Mouse (Mus musculus): ENCODE measurements around the gene Zfp668. TPM values are rescaled to one million over a fixed set of nuclear protein-coding genes. Genes with fewer than 3 reads are reported as not detected.

Gene Zfp668
- 9.7 and 10.4 TPM in 2 replicates for polyA plus RNA-seq (2015; fragmentation: Nextera tagmentation; extraction: Ambion mirVana)

DNA sequence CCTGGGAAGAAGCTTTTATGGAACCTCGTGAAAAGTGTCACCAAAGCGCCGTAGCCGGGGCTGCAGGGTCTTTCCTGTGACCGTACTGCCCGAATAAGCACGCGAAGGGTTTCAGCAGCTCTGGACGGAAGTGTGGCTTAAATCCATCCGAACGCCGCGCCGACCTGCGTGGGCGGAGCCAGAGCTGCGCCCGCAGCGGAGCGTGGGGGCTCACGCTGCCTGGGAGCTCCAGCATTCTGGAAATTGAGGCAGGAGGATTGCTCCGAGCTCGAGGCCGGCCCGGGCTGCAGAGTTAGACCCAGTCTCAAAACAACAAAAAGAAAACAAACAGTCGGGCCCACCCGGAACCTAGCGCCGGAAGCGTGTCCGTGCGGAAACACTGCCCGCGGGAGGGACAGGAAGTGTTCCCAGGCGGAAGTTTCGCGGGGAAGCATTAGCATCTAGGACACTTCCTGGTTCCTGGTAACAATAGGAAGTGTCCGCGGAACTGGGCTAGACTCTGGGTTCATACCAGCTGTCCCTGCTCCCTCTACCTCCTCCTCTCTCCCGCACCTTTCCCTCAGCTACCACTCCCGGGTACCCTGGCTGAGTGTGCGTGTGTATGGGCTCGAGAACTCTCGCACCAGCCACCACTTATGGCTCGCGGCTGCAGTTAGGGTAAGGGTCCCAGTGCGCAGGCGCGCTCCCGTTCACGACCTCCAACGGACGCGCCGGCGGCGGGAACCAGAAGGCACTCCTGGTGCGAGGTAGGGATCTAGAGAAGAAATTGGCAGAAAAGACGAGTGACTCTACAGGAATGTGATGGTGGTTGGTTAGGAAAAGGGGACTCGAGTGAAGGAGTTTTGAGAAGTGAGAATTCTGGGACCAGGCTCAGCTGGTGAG, at the start of gene Zfp668:
Zfp668 (minus strand) TSS at position 362 of the 882 bp plus-strand sequence.
- peaks cover 55% of the 10 kb centered on the region for H3K36me3 ChIP-seq
- WGBS, result 1% methylated on average over 60 of the region's 60 CpGs
- H3K9ac ChIP-seq, result peak within 1 kb of the TSS; percentile 98
- peaks cover 32% of the 10 kb centered on the region for H3K4me1 ChIP-seq
- H3K27me3 ChIP-seq (replicated peaks), result no peaks in the 10 kb centered on the region
- peak within 1 kb of the TSS; percentile 99 for H3K27ac ChIP-seq (replicated peaks)
- H3K4me3 ChIP-seq, result peak within 1 kb of the TSS; percentile 97
- peak; percentile 68 for ATAC-seq (ENCODE audit: extremely low read depth, insufficient number of reproducible peaks, low FRiP score, low TSS enrichment)
- no peaks in the 10 kb centered on the region for H3K9me3 ChIP-seq
- H3K4me2 ChIP-seq, result peak within 1 kb of the TSS; percentile 95

DNA sequence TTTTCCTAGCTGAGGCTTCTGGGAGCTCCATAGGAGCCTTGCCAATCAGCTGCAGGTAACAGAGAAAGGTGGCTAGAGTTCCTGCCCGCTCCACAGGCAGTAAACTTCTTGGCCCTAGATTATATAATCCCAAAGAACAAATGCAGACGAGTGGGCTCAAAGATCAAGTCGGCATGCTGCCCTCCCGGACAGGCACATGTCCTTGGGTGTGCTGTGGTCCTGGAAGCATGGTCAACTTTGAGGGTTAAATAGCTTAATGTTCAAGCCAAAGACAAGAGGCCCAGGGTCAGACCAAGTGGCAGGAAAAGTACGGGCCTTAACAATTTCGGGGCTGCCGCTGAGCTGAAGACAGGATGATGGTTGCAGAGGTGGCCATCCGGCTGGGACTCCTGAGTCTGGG, 49.4 kb upstream of the Zfp668 start:
- Histone ChIP-seq H3K4me3 (no peak overlapping the region), H3K4me1 (peaks cover 14% of the 10 kb centered on the region), H3K9me3 (no peaks in the 10 kb centered on the region), H3K9ac (no peak overlapping the region), H3K4me2 (no peak overlapping the region), H3K27me3 (replicated peaks) (peaks cover 29% of the 10 kb centered on the region), H3K27ac (replicated peaks) (no peak overlapping the region), H3K36me3 (peaks cover 55% of the 10 kb centered on the region)
- 86% methylated on average over 8 of the region's 8 CpGs for WGBS
- no peak for ATAC-seq (ENCODE audit: extremely low read depth, insufficient number of reproducible peaks, low FRiP score, low TSS enrichment)

DNA sequence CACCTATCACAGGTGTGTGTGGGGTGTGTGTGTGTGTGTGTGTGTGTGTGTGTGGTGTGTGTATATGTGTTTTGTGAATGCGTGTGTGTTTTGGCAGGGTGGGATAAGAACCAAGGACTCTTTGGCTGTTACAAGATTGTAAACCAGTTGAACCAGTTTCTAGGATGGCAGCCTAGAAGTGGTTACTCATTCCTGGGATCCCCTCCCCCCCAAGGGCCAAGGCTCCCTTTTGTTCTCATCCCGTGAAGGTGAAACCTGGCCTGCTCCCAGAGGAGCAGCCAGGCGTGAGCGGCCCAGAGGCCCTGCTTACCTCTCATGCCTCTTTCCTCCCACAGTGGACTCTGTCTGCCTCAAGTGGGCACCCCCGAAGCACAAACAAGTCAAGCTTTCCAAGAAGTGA, 48.6 kb upstream of the Zfp668 start:
- H3K4me2 ChIP-seq, result no peak overlapping the region
- peaks cover 24% of the 10 kb centered on the region for H3K27me3 ChIP-seq (replicated peaks)
- no peak overlapping the region for H3K9ac ChIP-seq
- H3K27ac ChIP-seq (replicated peaks), result no peak overlapping the region
- H3K4me1 ChIP-seq, result peaks cover 14% of the 10 kb centered on the region
- H3K36me3 ChIP-seq, result peaks cover 62% of the 10 kb centered on the region
- no peak for ATAC-seq (ENCODE audit: extremely low read depth, insufficient number of reproducible peaks, low FRiP score, low TSS enrichment)
- WGBS, result 76% methylated on average over 5 of the region's 5 CpGs
- no peak overlapping the region for H3K4me3 ChIP-seq
- H3K9me3 ChIP-seq, result no peaks in the 10 kb centered on the region

DNA sequence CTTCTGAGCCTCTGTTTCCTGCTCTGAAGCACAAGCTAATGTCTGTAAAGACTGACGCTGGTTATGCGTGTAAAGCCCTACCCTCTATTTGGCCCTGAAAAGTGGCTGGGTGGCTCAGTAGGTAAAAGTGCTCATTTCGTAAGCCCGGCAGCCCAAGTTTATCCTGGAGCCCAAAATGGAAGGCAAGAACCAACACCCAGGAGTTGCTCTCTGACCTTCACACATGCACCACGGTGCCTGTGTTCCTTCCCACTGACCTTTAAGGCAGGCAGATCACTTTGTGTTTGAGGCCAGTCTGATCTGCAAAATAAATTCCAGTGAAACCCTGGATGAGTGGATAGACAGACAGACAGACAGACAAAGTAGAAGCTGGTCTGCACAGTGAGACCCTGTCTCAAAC, 47.1 kb upstream of the Zfp668 start:
- no peak overlapping the region for H3K9ac ChIP-seq
- peaks cover 65% of the 10 kb centered on the region for H3K36me3 ChIP-seq
- peaks cover 9% of the 10 kb centered on the region for H3K27me3 ChIP-seq (replicated peaks)
- ATAC-seq (ENCODE audit: extremely low read depth, insufficient number of reproducible peaks, low FRiP score, low TSS enrichment), result no peak
- H3K27ac ChIP-seq (replicated peaks), result no peak overlapping the region
- H3K9me3 ChIP-seq, result no peaks in the 10 kb centered on the region
- no peak overlapping the region for H3K4me3 ChIP-seq
- 82% methylated on average over 5 of the region's 5 CpGs for WGBS
- H3K4me1 ChIP-seq, result peaks cover 3% of the 10 kb centered on the region
- H3K4me2 ChIP-seq, result no peak overlapping the region

DNA sequence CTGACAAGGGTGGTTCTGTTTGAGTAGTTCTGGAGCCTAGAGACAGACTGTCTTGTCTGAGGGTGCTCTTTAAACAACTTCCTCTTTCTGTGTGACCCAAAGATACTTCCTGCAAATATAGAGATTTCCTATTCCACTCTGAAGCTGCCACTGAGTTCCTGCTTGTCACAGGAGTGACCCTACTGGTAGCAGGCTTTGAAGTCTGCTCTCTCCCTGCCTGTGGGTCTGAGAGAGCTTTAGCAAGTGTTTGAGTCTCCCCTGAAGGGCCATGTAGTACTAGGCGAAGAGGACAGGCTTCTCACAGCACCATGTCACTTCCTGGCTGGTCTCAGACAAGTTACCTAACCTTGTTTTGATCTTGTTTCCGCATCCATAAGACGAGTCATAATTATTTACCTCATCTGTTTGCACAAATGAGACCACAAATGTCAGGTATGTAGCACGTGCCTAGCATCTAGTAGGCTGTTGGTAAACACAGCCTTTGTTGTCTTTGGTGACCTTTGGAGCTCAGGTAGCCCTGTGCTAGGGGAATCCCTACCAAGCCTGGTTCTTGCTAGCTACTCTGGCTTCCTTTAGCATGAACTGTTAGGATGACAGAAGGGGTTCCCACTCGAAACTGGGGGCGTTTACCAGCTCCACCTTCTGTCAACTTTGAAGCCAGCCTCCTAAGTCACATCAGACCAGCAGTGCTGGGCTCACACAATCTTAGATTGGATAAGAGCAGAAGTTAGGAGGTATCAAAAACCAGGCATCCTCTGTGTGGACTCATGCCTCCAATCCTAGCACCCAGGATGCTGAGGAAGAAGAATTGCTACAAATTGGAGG, 46.0 kb upstream of the Zfp668 start:
- Histone ChIP-seq H3K4me1 (no peaks in the 10 kb centered on the region), H3K9ac (no peak overlapping the region), H3K9me3 (no peaks in the 10 kb centered on the region), H3K27ac (replicated peaks) (no peak overlapping the region), H3K4me3 (no peak overlapping the region), H3K36me3 (peaks cover 73% of the 10 kb centered on the region), H3K4me2 (no peak overlapping the region), H3K27me3 (replicated peaks) (no peaks in the 10 kb centered on the region; the same call in 1 of the 2 replicates)
- WGBS, result 72% methylated on average over 6 of the region's 6 CpGs
- ATAC-seq (ENCODE audit: extremely low read depth, insufficient number of reproducible peaks, low FRiP score, low TSS enrichment), result no peak

DNA sequence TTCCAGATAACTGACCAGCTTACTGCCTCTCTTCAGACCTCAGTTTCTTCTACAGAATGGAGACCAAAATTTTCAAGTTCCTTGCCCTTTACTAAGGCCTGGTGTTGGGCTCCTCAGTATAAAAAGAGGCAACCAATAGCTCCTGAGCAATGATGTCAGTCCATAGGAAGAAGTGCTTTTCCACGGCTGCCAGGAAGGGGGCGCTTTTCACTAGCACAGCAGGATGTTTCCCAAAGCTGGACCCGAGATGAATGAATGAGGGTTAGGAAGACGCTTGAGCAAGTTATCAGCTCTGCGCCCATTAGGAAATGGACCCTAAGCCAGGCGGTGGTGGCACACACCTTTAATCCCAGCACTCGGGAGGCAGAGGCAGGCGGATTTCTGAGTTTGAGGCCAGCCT, 44.9 kb upstream of the Zfp668 start:
- 64% methylated on average over 8 of the region's 8 CpGs for WGBS
- H3K36me3 ChIP-seq, result peaks cover 80% of the 10 kb centered on the region
- H3K9ac ChIP-seq, result no peak overlapping the region
- no peaks in the 10 kb centered on the region for H3K4me1 ChIP-seq
- H3K4me2 ChIP-seq, result no peak overlapping the region
- H3K27ac ChIP-seq (replicated peaks), result no peak overlapping the region
- ATAC-seq (ENCODE audit: extremely low read depth, insufficient number of reproducible peaks, low FRiP score, low TSS enrichment), result no peak
- no peak overlapping the region for H3K4me3 ChIP-seq
- H3K27me3 ChIP-seq (replicated peaks), result no peaks in the 10 kb centered on the region; the same call in 1 of the 2 replicates
- no peaks in the 10 kb centered on the region for H3K9me3 ChIP-seq

DNA sequence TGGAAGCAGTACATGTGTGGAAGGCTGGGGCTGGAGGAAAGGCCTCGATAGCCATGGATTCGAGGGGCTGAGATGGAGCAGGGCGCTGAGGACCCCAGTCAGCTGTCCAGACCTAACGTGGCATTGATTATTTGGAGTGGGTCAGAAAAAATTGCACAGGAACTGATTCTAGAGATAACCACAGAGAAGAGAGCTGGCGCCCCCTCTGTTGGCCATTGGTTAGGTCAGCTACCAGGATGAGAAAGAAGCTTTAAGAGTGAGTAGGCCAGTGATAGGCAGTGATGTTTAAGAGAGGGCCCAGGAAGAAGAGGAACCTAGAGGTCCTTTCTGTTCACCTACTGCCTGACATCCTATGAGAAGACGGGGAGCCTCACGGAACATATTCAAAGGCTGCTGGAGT, 42.7 kb upstream of the Zfp668 start:
- H3K9me3 ChIP-seq, result no peaks in the 10 kb centered on the region
- peaks cover 77% of the 10 kb centered on the region for H3K36me3 ChIP-seq
- H3K9ac ChIP-seq, result no peak overlapping the region
- no peak overlapping the region for H3K4me3 ChIP-seq
- no peaks in the 10 kb centered on the region for H3K4me1 ChIP-seq
- no peak overlapping the region for H3K27ac ChIP-seq (replicated peaks)
- H3K4me2 ChIP-seq, result no peak overlapping the region
- H3K27me3 ChIP-seq (replicated peaks), result no peaks in the 10 kb centered on the region
- 70% methylated on average over 7 of the region's 7 CpGs for WGBS
- ATAC-seq (ENCODE audit: extremely low read depth, insufficient number of reproducible peaks, low FRiP score, low TSS enrichment), result no peak

DNA sequence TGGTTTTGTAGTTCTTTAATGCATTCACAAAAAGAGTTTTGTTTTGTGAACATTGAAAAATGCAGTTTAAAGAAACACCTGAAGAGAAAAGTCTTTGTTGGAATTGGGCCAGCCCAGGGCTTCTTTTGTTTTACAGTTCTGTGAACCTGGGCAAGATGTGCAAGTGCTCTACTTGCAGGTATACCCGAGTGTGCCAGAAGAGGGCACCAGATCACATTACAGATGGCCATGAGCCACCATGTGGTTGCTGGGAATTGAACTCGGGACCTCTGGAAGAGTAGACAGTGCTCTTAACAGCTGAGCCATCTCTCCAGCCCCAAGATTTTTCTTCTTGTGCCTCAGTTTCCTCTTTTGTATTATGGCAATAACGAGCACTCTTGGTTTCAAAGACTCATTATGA, 41.6 kb upstream of the Zfp668 start:
- H3K9me3 ChIP-seq, result no peaks in the 10 kb centered on the region
- 53% methylated on average over 3 of the region's 3 CpGs for WGBS
- H3K27ac ChIP-seq (replicated peaks), result no peak overlapping the region
- H3K4me2 ChIP-seq, result no peak overlapping the region
- H3K4me3 ChIP-seq, result no peak overlapping the region
- no peak for ATAC-seq (ENCODE audit: extremely low read depth, insufficient number of reproducible peaks, low FRiP score, low TSS enrichment)
- H3K27me3 ChIP-seq (replicated peaks), result no peaks in the 10 kb centered on the region
- H3K36me3 ChIP-seq, result peaks cover 69% of the 10 kb centered on the region
- no peak overlapping the region for H3K9ac ChIP-seq
- H3K4me1 ChIP-seq, result peaks cover 3% of the 10 kb centered on the region

DNA sequence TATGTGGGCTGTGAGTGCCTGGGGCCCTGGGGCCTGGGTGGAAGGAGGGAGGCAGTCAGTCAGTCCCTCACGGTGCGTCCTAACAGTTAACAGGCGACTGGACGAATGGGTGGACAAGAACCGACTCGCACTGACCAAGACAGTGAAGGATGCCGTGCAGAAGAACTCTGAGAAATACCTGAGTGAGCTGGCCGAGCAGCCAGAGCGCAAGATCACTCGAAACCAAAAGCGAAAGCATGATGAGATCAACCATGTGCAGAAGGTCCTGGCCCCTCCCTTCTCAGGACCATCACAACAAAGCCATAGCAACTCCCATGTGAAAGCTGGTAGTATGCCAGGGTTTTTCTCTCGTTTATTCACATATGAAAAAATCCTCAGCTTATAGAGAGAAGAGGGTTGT, 38.7 kb upstream of the Zfp668 start:
- H3K4me1 ChIP-seq, result peaks cover 14% of the 10 kb centered on the region
- H3K4me2 ChIP-seq, result no peak overlapping the region

DNA sequence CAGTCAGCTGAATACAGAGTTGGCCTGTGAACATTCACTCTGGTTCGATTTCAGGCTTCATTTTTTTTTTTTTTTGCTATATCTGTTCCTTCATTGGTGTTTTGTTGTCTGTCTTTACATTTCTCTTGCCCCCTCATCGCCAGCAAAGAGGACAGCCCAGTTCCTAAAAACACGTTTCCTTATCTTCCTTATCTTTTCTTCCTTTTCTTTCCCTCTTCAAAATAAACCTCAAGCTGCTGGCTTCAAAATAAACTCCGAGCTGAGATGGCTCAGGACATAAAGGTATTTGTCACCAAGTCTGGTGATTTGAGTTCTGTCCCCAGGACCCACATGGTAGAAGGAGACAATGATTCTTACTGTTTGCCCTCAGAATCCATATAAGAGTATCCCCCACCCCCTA, 36.3 kb upstream of the Zfp668 start:
- 8% methylated on average over 4 of the region's 4 CpGs for WGBS
- H3K9ac ChIP-seq, result peak overlapping the region; percentile 89
- H3K27ac ChIP-seq (replicated peaks), result 0 out of 2 replicates have a peak overlapping the region, but pooled peaks have one; percentile 87
- H3K9me3 ChIP-seq, result no peaks in the 10 kb centered on the region
- H3K4me3 ChIP-seq, result peak overlapping the region; percentile 88
- H3K4me2 ChIP-seq, result peak overlapping the region; percentile 78
- H3K27me3 ChIP-seq (replicated peaks), result no peaks in the 10 kb centered on the region
- peaks cover 56% of the 10 kb centered on the region for H3K36me3 ChIP-seq
- peaks cover 14% of the 10 kb centered on the region for H3K4me1 ChIP-seq
- ATAC-seq (ENCODE audit: extremely low read depth, insufficient number of reproducible peaks, low FRiP score, low TSS enrichment), result no peak

More for the DNA sequence above, 38.7 kb upstream of the Zfp668 start:
- Histone ChIP-seq H3K27ac (replicated peaks) (no peak overlapping the region), H3K27me3 (replicated peaks) (no peaks in the 10 kb centered on the region), H3K4me3 (no peak overlapping the region), H3K36me3 (peaks cover 42% of the 10 kb centered on the region), H3K9me3 (no peaks in the 10 kb centered on the region), H3K9ac (no peak overlapping the region)
- WGBS, result 90% methylated on average over 12 of the region's 12 CpGs
- no peak for ATAC-seq (ENCODE audit: extremely low read depth, insufficient number of reproducible peaks, low FRiP score, low TSS enrichment)

DNA sequence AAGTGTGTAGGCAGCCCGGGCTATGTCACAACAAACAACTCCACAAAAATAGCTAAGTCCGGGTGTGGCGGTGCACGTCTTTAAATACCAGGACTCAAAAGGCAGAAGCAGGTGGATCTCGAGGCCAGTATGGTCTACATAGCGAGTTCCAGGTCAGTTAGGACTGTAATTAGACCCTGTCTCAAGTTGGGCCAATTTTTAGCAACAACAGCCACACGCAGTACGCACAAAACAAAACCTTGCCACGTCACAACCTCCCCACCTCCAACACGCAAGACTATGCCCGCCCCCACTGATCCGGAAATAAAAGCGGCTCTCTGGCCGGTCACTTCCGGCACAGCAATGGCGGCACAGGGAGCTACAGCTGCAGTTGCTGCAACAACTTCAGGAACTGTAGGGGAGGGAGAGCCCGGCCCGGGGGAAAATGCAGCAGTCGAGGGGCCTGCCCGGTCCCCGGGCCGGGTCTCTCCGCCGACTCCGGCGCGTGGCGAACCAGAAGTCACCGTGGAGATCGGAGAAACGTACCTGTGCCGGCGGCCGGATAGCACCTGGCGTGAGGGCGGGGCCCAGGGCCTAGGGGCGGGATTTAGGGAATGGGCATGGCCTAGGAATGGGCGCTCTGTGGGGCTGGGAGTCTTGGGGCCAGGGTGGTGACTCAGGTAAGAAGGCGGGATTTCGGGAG, 35.7 kb upstream of the Zfp668 start, which contains the start of gene Kat8:
Kat8 (plus strand) TSS at position 327 of the 682 bp plus-strand sequence.
- Histone ChIP-seq H3K9me3 (no peaks in the 10 kb centered on the region), H3K4me2 (peak within 1 kb of the TSS; percentile 78), H3K27me3 (replicated peaks) (no peaks in the 10 kb centered on the region), H3K4me1 (peaks cover 14% of the 10 kb centered on the region), H3K9ac (peak within 1 kb of the TSS; percentile 89), H3K27ac (replicated peaks) (peak within 1 kb of the TSS; percentile 87), H3K36me3 (peaks cover 58% of the 10 kb centered on the region), H3K4me3 (peak within 1 kb of the TSS; percentile 88)
- WGBS, result 1% methylated on average over 40 of the region's 40 CpGs
- peak; percentile 92 for ATAC-seq (ENCODE audit: extremely low read depth, insufficient number of reproducible peaks, low FRiP score, low TSS enrichment)
